Mouse (Mus musculus): ENCODE results near the gene Inmt. TPM values are rescaled to one million over a fixed set of nuclear protein-coding genes. Genes with fewer than 3 reads are reported as not detected.
"Not testable (repeated sequence)": the region's sequence is repeated elsewhere in the genome, so short reads cannot be mapped to it uniquely, and the experiment has no call there.

Gene Inmt
- total and polyA plus RNA-seq, 2 experiments from 2014 or later, result not detected

DNA sequence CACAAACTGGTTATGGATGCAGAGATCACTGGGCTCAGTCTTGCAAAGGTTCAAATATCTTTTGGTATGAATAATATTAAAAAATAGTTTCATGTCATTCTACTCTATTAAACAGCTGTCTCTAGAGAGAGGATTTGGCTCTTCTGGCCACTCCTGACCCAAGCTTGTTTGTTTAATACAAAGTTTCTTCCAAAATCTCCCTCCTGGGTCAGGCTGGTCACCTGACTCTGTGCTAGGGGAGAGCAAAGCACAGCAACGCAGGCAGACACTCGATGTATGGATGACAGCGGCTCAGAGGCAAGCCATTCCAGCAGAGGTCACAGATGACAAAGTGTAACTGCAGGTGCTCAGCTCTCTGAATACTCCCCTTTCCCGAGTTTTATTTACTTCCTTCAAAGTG, 16.7 kb upstream of the Inmt start:
- H3K27ac ChIP-seq (ENCODE audit: low read depth), result no peak overlapping the region
- DNase-seq (ENCODE audit: low spot score), result no peak
- WGBS, result 36% methylated on average over 4 of the region's 4 CpGs
- no peak overlapping the region for H3K4me3 ChIP-seq (ENCODE audit: low read depth, low read length)
- no peak for TF ChIP-seq EP300 (IDR thresholded peaks at IDR 0.05; ENCODE audit: low read depth)
- no peak for TF ChIP-seq CTCF (IDR thresholded peaks at IDR 0.05; ENCODE audit: low read depth)
- H3K36me3 ChIP-seq (replicated peaks; ENCODE audit: control insufficient read depth, insufficient read depth, low read length), result no peaks in the 10 kb centered on the region
- no peak for ATAC-seq (ENCODE audit: insufficient read depth, low read depth)
- H3K4me2 ChIP-seq (ENCODE audit: low read depth, low read length), result no peak overlapping the region
- no peaks in the 10 kb centered on the region for H3K4me1 ChIP-seq (ENCODE audit: control insufficient read depth, insufficient read depth)
- no peaks in the 10 kb centered on the region for H3K27me3 ChIP-seq (ENCODE audit: control insufficient read depth, insufficient read depth, low read length)
- H3K9ac ChIP-seq (replicated peaks; ENCODE audit: low read depth, low read length), result no peak overlapping the region
- H3K9me3 ChIP-seq (replicated peaks; ENCODE audit: control insufficient read depth, low read length), result no peaks in the 10 kb centered on the region

DNA sequence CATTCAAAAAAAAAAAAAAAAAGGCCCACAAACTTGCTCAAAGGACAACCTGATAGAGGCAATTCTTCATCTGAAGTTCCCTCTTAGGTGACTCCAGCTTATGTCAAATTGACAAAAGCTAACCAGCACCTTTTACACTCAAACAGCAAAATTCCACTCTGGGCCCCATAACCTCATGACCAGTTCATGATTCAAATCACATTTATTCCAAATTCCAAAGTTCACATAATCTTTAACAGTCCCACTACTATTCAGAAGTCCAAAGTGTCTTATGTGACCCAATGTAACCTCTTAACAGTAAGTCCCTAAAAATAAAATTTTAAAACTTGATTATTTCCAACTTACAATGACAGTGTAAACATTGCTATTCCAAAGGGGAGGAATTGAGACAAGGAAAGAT, 14.6 kb upstream of the Inmt start:
- Histone ChIP-seq H3K9me3 (replicated peaks; ENCODE audit: control insufficient read depth, low read length) (no peaks in the 10 kb centered on the region), H3K9ac (replicated peaks; ENCODE audit: low read depth, low read length) (no peak overlapping the region)
- ATAC-seq (ENCODE audit: insufficient read depth, low read depth), result no peak

DNA sequence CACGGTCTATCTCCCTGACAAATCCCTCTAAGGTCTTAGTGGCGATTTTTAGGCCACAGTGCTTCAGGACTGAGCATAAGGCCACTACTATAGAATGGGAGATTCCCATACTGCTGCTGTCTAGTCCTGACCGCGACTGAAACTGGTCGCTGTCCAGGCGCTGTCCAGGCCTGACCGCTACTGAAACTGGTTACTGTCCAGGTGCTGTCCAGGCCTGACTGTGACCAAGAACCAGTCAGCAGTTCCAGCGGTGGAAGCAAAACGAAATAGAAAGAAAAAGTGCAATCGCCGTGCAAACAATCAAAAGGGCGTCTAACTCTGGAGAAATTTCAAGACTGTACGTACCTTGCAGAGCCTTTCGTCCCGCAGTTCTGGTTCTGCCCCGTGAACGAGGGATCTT, 13.0 kb upstream of the Inmt start:
- not testable (repeated sequence) for H3K4me3 ChIP-seq (ENCODE audit: low read depth, low read length); H3K9me3 ChIP-seq (replicated peaks; ENCODE audit: control insufficient read depth, low read length); DNase-seq (ENCODE audit: low spot score); H3K27ac ChIP-seq (ENCODE audit: low read depth); H3K4me1 ChIP-seq (ENCODE audit: control insufficient read depth, insufficient read depth); H3K27me3 ChIP-seq (ENCODE audit: control insufficient read depth, insufficient read depth, low read length); ATAC-seq (ENCODE audit: insufficient read depth, low read depth); H3K9ac ChIP-seq (replicated peaks; ENCODE audit: low read depth, low read length); H3K36me3 ChIP-seq (replicated peaks; ENCODE audit: control insufficient read depth, insufficient read depth, low read length); H3K4me2 ChIP-seq (ENCODE audit: low read depth, low read length)
- WGBS, result 90% methylated on average over 17 of the region's 17 CpGs

More for the DNA sequence above, 14.6 kb upstream of the Inmt start:
- TF ChIP-seq CTCF (IDR thresholded peaks at IDR 0.05; ENCODE audit: low read depth) (no peak), EP300 (IDR thresholded peaks at IDR 0.05; ENCODE audit: low read depth) (no peak)
- Histone ChIP-seq H3K4me1 (ENCODE audit: control insufficient read depth, insufficient read depth) (no peaks in the 10 kb centered on the region), H3K4me2 (ENCODE audit: low read depth, low read length) (no peak overlapping the region), H3K4me3 (ENCODE audit: low read depth, low read length) (no peak overlapping the region), H3K27me3 (ENCODE audit: control insufficient read depth, insufficient read depth, low read length) (no peaks in the 10 kb centered on the region), H3K27ac (ENCODE audit: low read depth) (no peak overlapping the region), H3K36me3 (replicated peaks; ENCODE audit: control insufficient read depth, insufficient read depth, low read length) (no peaks in the 10 kb centered on the region)
- no peak for DNase-seq (ENCODE audit: low spot score)

DNA sequence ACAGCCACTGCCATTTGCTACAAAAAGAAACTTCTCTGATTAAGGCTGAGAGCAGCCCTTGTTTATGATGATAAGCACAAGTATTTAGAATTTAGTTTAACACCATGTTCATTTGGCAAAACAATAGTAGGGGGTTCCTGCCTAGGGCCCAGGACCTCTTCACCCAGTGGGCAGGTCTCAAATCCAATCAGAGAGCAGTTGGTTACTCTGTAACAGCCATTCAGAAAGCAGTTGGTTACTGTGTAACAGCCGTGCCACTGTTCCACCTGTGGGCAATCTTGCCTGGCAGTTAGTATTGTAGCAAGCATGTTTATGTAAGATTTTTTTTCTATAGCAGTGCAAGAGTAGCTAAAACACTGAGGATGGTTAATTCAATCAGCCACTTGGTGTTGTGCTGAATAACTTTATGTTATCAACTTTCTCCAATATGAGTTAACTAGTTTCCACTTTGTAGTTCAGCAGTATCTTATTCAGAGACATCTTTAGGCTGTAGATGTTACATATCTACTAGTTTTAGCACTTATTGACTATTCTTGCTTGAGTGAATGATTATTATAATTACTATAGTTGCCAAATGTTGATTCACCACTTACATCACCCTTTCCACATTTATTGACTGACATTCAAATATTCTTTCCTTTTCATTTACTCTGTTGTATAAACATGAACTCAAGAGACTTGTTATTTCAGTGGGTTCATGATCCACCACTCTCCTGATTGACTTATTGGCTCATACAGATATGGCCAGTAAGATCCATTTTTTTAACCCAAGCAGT, 8.0 kb upstream of the Inmt start:
- 87% methylated on average over 1 of the region's 1 CpGs for WGBS
- Histone ChIP-seq H3K4me3 (ENCODE audit: low read depth, low read length) (no peak overlapping the region), H3K36me3 (replicated peaks; ENCODE audit: control insufficient read depth, insufficient read depth, low read length) (no peaks in the 10 kb centered on the region), H3K4me2 (ENCODE audit: low read depth, low read length) (no peak overlapping the region), H3K27ac (ENCODE audit: low read depth) (no peak overlapping the region), H3K4me1 (ENCODE audit: control insufficient read depth, insufficient read depth) (no peaks in the 10 kb centered on the region), H3K9me3 (replicated peaks; ENCODE audit: control insufficient read depth, low read length) (no peaks in the 10 kb centered on the region), H3K9ac (replicated peaks; ENCODE audit: low read depth, low read length) (no peak overlapping the region), H3K27me3 (ENCODE audit: control insufficient read depth, insufficient read depth, low read length) (no peaks in the 10 kb centered on the region)
- no peak for DNase-seq (ENCODE audit: low spot score)
- TF ChIP-seq CTCF (IDR thresholded peaks at IDR 0.05; ENCODE audit: low read depth) (no peak), EP300 (IDR thresholded peaks at IDR 0.05; ENCODE audit: low read depth) (no peak)
- no peak for ATAC-seq (ENCODE audit: insufficient read depth, low read depth)

DNA sequence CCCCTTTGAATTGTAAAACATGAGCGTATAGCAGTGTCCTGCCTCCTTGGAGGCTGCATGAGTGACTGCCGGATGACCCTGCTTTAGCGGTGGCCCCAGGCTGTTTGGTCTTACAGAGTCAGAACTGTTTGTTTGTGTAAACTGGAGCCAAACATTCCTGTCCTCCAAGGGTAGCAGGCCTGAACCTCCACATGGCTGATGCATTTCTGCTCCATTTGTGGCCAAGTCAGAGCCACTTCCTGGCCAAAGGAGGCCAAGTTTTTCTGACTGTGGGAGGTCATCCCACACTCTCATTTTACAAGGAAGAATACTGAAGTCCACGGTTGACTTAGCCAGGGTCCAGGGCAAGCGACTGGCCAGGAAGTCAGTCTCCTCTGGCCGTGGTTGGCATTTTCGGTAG, 4.7 kb upstream of the Inmt start:
- Histone ChIP-seq H3K27me3 (ENCODE audit: control insufficient read depth, insufficient read depth, low read length) (no peaks in the 10 kb centered on the region), H3K4me1 (ENCODE audit: control insufficient read depth, insufficient read depth) (no peaks in the 10 kb centered on the region), H3K27ac (ENCODE audit: low read depth) (no peak overlapping the region), H3K36me3 (replicated peaks; ENCODE audit: control insufficient read depth, insufficient read depth, low read length) (no peaks in the 10 kb centered on the region), H3K9ac (replicated peaks; ENCODE audit: low read depth, low read length) (no peak overlapping the region), H3K4me3 (ENCODE audit: low read depth, low read length) (no peak overlapping the region), H3K4me2 (ENCODE audit: low read depth, low read length) (no peak overlapping the region), H3K9me3 (replicated peaks; ENCODE audit: control insufficient read depth, low read length) (no peaks in the 10 kb centered on the region)
- TF ChIP-seq EP300 (IDR thresholded peaks at IDR 0.05; ENCODE audit: low read depth), result no peak
- TF ChIP-seq CTCF (IDR thresholded peaks at IDR 0.05; ENCODE audit: low read depth), result no peak
- ATAC-seq (ENCODE audit: insufficient read depth, low read depth) (no peak), DNase-seq (ENCODE audit: low spot score) (no peak)
- WGBS, result 71% methylated on average over 7 of the region's 7 CpGs

All from heart, postnatal 0 days (tissue).